Comparison of ENCODE assay signal across 10 mouse cellular contexts in the genomic region with DNA sequence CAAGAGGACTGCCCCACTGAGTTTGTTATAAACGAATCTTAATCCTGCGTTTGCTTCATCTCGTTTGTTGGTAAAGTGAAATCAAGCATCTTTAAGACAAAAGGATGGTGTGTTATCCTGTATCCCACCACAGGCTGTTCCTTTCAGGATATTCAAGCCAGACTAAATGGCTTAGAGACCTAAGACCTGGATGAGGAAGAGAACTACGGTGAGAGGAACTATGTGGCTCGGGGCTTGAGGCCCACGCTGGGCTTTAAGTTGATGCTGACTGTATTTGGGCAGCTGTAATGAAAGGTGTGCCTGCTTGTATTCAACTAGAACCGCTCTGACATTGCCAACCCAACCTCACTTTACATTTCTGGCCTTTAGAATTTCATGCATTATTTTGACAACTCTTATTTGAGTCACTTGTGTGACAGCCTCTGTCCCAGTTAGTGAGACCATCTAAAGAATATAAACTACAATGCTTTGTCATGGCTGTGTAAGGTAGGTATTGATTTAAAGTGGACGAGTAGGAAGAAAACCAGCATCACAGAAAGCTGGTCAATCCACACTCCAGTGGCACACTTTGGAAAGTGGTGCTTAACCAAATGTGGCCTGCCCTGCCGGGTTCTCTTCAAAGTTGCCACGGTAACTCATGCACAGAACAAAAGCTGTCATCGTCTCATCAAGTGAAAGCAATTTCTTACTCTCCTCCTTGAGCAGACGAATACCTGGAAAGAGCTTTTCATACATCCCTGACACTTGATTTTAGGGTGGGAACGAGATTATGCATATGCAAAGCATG. TPM values are rescaled to one million over a fixed set of nuclear protein-coding genes. Genes with fewer than 3 reads are reported as not detected.
DNase-seq lines count a peak whose midpoint lies in the region; ATAC-seq and TF ChIP-seq lines count a peak whose summit lies in the region.
"Had no signal": no experiment of that assay in that cellular context is flagged by ENCODE, and none has a peak within 500 bp of the region (broad histone marks: within the 10 kb centered on the region; RNA-seq: fewer than 3 reads in every experiment).

No protein-coding gene starts in this region.

- no peak overlapping the region for H3K9ac ChIP-seq in heart, postnatal 0 days (replicated peaks; ENCODE audit: low read depth, low read length)
- peak overlapping the region; percentile 44 for H3K9ac ChIP-seq in embryonic facial prominence, embryonic 12.5 days
- 0 out of 2 replicates have a peak overlapping the region, but pooled peaks have one; percentile 19 for H3K9ac ChIP-seq in hindbrain, embryonic 11.5 days (ENCODE audit: low read depth, low read length)
- H3K9ac ChIP-seq in midbrain, embryonic 12.5 days (replicated peaks) = peak overlapping the region; percentile 53
- H3K9ac ChIP-seq: liver, embryonic 15.5 days had no signal

- TF ChIP-seq CTCF in heart, postnatal 0 days (IDR thresholded peaks at IDR 0.05; ENCODE audit: low read depth) = no peak

- 67% methylated on average over 13 of the region's 13 CpGs for WGBS in heart, postnatal 0 days
- 15% methylated on average over 13 of the region's 13 CpGs for WGBS in embryonic facial prominence, embryonic 12.5 days
- 39% methylated on average over 13 of the region's 13 CpGs for WGBS in hindbrain, embryonic 11.5 days
- 13% methylated on average over 13 of the region's 13 CpGs for WGBS in midbrain, embryonic 12.5 days

- no peak for TF ChIP-seq EP300 in heart, postnatal 0 days (IDR thresholded peaks at IDR 0.05; ENCODE audit: low read depth)

- no peaks in the 10 kb centered on the region for H3K36me3 ChIP-seq in heart, postnatal 0 days (replicated peaks; ENCODE audit: control insufficient read depth, insufficient read depth, low read length)
- peaks cover 6% of the 10 kb centered on the region; the same call in 1 of the 2 replicates for H3K36me3 ChIP-seq in embryonic facial prominence, embryonic 12.5 days
- no peaks in the 10 kb centered on the region for H3K36me3 ChIP-seq in hindbrain, embryonic 11.5 days (ENCODE audit: control insufficient read depth, insufficient read depth, low read length)
- peaks cover 10% of the 10 kb centered on the region for H3K36me3 ChIP-seq in midbrain, embryonic 12.5 days
- H3K36me3 ChIP-seq: liver, embryonic 15.5 days had no signal

- no peaks in the 10 kb centered on the region for H3K27me3 ChIP-seq in heart, postnatal 0 days (ENCODE audit: control insufficient read depth, insufficient read depth, low read length)
- H3K27me3 ChIP-seq in embryonic facial prominence, embryonic 12.5 days = no peaks in the 10 kb centered on the region
- H3K27me3 ChIP-seq in hindbrain, embryonic 11.5 days (ENCODE audit: control insufficient read depth, insufficient read depth, low read length) = no peaks in the 10 kb centered on the region
- no peaks in the 10 kb centered on the region for H3K27me3 ChIP-seq in midbrain, embryonic 12.5 days

- no peak for ATAC-seq in heart, postnatal 0 days (ENCODE audit: insufficient read depth, low read depth)
- ATAC-seq in embryonic facial prominence, embryonic 12.5 days (ENCODE audit: insufficient number of reproducible peaks, insufficient read depth, low FRiP score, low TSS enrichment) = no peak
- no peak for ATAC-seq in hindbrain, embryonic 11.5 days (ENCODE audit: low FRiP score)
- ATAC-seq in midbrain, embryonic 12.5 days (ENCODE audit: low FRiP score, low read depth) = no peak
- ATAC-seq in megakaryocyte-erythroid progenitor cell, adult 5-6 weeks (replicated peaks; ENCODE audit: low FRiP score, low TSS enrichment, poor library complexity, severe bottlenecking) = no peak

- no peak overlapping the region for H3K4me3 ChIP-seq in heart, postnatal 0 days (ENCODE audit: low read depth, low read length)
- peak overlapping the region; percentile 46 for H3K4me3 ChIP-seq in embryonic facial prominence, embryonic 12.5 days
- H3K4me3 ChIP-seq in hindbrain, embryonic 11.5 days (ENCODE audit: low read depth, low read length) = no peak overlapping the region
- peak overlapping the region; percentile 67 for H3K4me3 ChIP-seq in midbrain, embryonic 12.5 days
- H3K4me3 ChIP-seq: liver, embryonic 15.5 days had no signal

- peaks cover 3% of the 10 kb centered on the region; the same call in 1 of the 2 replicates for H3K4me1 ChIP-seq in heart, postnatal 0 days (ENCODE audit: control insufficient read depth, insufficient read depth)
- H3K4me1 ChIP-seq in embryonic facial prominence, embryonic 12.5 days = peaks cover 17% of the 10 kb centered on the region
- peaks cover 2% of the 10 kb centered on the region; the same call in 1 of the 2 replicates for H3K4me1 ChIP-seq in hindbrain, embryonic 11.5 days (replicated peaks; ENCODE audit: control insufficient read depth, insufficient read depth, low read length)
- H3K4me1 ChIP-seq in midbrain, embryonic 12.5 days = peaks cover 26% of the 10 kb centered on the region
- H3K4me1 ChIP-seq: liver, embryonic 15.5 days had no signal

- peak overlapping the region; percentile 55; the same call in 1 of the 2 replicates for H3K4me2 ChIP-seq in heart, postnatal 0 days (ENCODE audit: low read depth, low read length)
- H3K4me2 ChIP-seq in embryonic facial prominence, embryonic 12.5 days (replicated peaks) = peak overlapping the region; percentile 57
- H3K4me2 ChIP-seq in hindbrain, embryonic 11.5 days (replicated peaks; ENCODE audit: low read depth, low read length) = peak overlapping the region; percentile 37
- H3K4me2 ChIP-seq in midbrain, embryonic 12.5 days (replicated peaks) = peak overlapping the region; percentile 62
- H3K4me2 ChIP-seq: liver, embryonic 15.5 days had no signal

- H3K9me3 ChIP-seq in heart, postnatal 0 days (replicated peaks; ENCODE audit: control insufficient read depth, low read length) = no peaks in the 10 kb centered on the region
- no peaks in the 10 kb centered on the region for H3K9me3 ChIP-seq in embryonic facial prominence, embryonic 12.5 days
- H3K9me3 ChIP-seq in hindbrain, embryonic 11.5 days (ENCODE audit: control insufficient read depth, low read length) = no peaks in the 10 kb centered on the region
- H3K9me3 ChIP-seq in midbrain, embryonic 12.5 days = no peaks in the 10 kb centered on the region
- H3K9me3 ChIP-seq: liver, embryonic 15.5 days had no signal

- no peak for DNase-seq in heart, postnatal 0 days (ENCODE audit: low spot score)
- DNase-seq in heart, postnatal 4 days = no peak
- DNase-seq in hindbrain, embryonic 11.5 days (ENCODE audit: low spot score) = peak; percentile 35
- DNase-seq in left cerebral cortex, adult 11 months (ENCODE audit: low spot score) = no peak
- no peak for DNase-seq in gastrocnemius, postnatal 25 days

- no peak overlapping the region for H3K27ac ChIP-seq in heart, postnatal 0 days (ENCODE audit: low read depth)
- H3K27ac ChIP-seq in embryonic facial prominence, embryonic 12.5 days = peak overlapping the region; percentile 67
- H3K27ac ChIP-seq in hindbrain, embryonic 11.5 days (ENCODE audit: low read depth, low read length) = no peak overlapping the region
- H3K27ac ChIP-seq in midbrain, embryonic 12.5 days (replicated peaks) = peak overlapping the region; percentile 25; the same call in 1 of the 2 replicates
- H3K27ac ChIP-seq: liver, embryonic 15.5 days had no signal

RNA-seq across cellular contexts. Expression of a gene that starts 3.8 kb away (rescaled TPM):
- total RNA-seq in heart, postnatal 0 days (2014; rRNA removed; ENCODE audit: low replicate concordance) = 4.2 and 4.5 TPM in 2 replicates
- 2.0 and 2.6 TPM in 2 replicates for polyA plus RNA-seq in heart, postnatal 0 days (2015; fragmentation: Nextera tagmentation; extraction: Ambion mirVana)
- 1 to 10 TPM in 1 of 2 experiments, under 1 TPM in 1; 0.86 to 1.3 TPM for total RNA-seq in heart, postnatal 4 days (2021)
- 77.2 and 86.0 TPM in 2 replicates for polyA plus RNA-seq in embryonic facial prominence, embryonic 12.5 days (2016; fragmentation: Nextera tagmentation; extraction: Ambion mirVana)
- 37.5 and 43.4 TPM in 2 replicates for polyA plus RNA-seq in hindbrain, embryonic 11.5 days (2014; fragmentation: Nextera tagmentation; extraction: Ambion mirVana)
- polyA plus RNA-seq in midbrain, embryonic 12.5 days (2016; fragmentation: Nextera tagmentation; extraction: Ambion mirVana) = 65.3 and 84.9 TPM in 2 replicates
- not detected in 2 replicates for total RNA-seq in megakaryocyte-erythroid progenitor cell, adult 5-6 weeks (2014; fragmentation: Nextera tagmentation)
- total RNA-seq in megakaryocyte-erythroid progenitor cell, adult 5-6 weeks (2017) = 0.42 TPM in 1 of 2 replicates, not detected in the other
- total RNA-seq in gastrocnemius, postnatal 25 days (2021) = under 1 TPM; 0.36 to 0.51 TPM
- total RNA-seq: neutrophil, adult 5-6 weeks had no signal

Comparison
In these comparisons a context has a peak if more than half of its experiments do, and no peak if none do; other contexts are left out.
1. H3K27ac ChIP-seq: peak in embryonic facial prominence, embryonic 12.5 days (single experiment) and midbrain, embryonic 12.5 days (single experiment); none in heart, postnatal 0 days (single experiment) and hindbrain, embryonic 11.5 days (single experiment).
2. H3K4me3 ChIP-seq: peak in embryonic facial prominence, embryonic 12.5 days (single experiment) and midbrain, embryonic 12.5 days (single experiment); none in heart, postnatal 0 days (single experiment) and hindbrain, embryonic 11.5 days (single experiment).
3. Peak in every context shown above with its lines, with median percentiles within 50 percentile points of each other: H3K4me2 ChIP-seq.